Mouse (Mus musculus): ENCODE measurements around the gene Ube2o. TPM values are rescaled to one million over a fixed set of nuclear protein-coding genes. Genes with fewer than 3 reads are reported as not detected.
A peak's percentile ranks its signal among the peaks of the same experiment; 100 is the strongest.

Ube2o gene
- polyA plus RNA-seq, 1 experiment from 2014 or later, result 15.2 TPM

DNA sequence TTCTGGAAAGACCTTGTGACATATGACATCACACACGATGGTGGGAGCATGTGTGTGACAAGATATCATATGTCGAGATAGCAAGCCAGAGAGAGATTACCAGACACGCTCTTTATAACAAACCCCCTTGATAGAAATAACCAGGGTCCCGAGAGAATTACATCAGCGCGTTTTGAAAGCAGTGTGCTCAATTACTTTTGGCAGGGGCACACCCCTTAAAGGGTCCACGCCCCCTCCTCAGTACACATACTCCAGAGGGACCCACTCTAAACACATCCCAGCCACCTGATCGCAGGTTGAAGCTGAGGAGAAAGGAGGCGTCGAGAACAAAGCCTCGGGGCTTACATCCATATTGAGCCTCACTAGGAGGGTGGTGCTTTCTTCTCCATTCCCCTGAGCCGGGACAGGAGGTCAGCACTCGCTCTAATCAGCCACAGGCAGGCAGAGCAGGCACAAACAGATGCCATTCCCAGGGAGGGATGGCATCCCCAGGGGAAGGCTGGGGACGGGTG lies 7.8 kb upstream of the Ube2o start:
- H3K4me1 ChIP-seq (ENCODE audit: insufficient read depth), result peaks cover 10% of the 10 kb centered on the region
- no peak overlapping the region for H3K4me3 ChIP-seq (ENCODE audit: low read depth, low read length)
- H3K9ac ChIP-seq (replicated peaks), result no peak overlapping the region
- H3K27me3 ChIP-seq (ENCODE audit: insufficient read depth, low read length), result no peaks in the 10 kb centered on the region
- no peak for ATAC-seq
- no peaks in the 10 kb centered on the region for H3K36me3 ChIP-seq (replicated peaks; ENCODE audit: insufficient read depth, low read length)
- H3K27ac ChIP-seq (ENCODE audit: low read depth), result no peak overlapping the region
- H3K4me2 ChIP-seq (ENCODE audit: low read depth, low read length), result no peak overlapping the region
- H3K9me3 ChIP-seq (ENCODE audit: low read length), result no peaks in the 10 kb centered on the region
- WGBS (ENCODE audit: insufficient replicate concordance), result 34% methylated on average over 14 of the region's 14 CpGs
- no peak for DNase-seq
- TF ChIP-seq CTCF (IDR thresholded peaks at IDR 0.05; ENCODE audit: low read depth) (no peak), EP300 (IDR thresholded peaks at IDR 0.05; ENCODE audit: low read depth) (no peak)

- H3K36me3 ChIP-seq (replicated peaks; ENCODE audit: insufficient read depth, low read length), result no peaks in the 10 kb centered on the region
- ATAC-seq (peak; percentile 79), DNase-seq (peak; percentile 83)
- H3K27me3 ChIP-seq (ENCODE audit: insufficient read depth, low read length), result no peaks in the 10 kb centered on the region
- peaks cover 7% of the 10 kb centered on the region for H3K4me1 ChIP-seq (ENCODE audit: insufficient read depth)
- no peak overlapping the region for H3K9ac ChIP-seq (replicated peaks)
- 28% methylated on average over 23 of the region's 23 CpGs for WGBS (ENCODE audit: insufficient replicate concordance)
- TF ChIP-seq CTCF (IDR thresholded peaks at IDR 0.05; ENCODE audit: low read depth) (peak; percentile 98), EP300 (IDR thresholded peaks at IDR 0.05; ENCODE audit: low read depth) (no peak)
- H3K4me3 ChIP-seq (ENCODE audit: low read depth, low read length), result no peak overlapping the region
- no peak overlapping the region for H3K27ac ChIP-seq (ENCODE audit: low read depth)
- H3K9me3 ChIP-seq (ENCODE audit: low read length), result no peaks in the 10 kb centered on the region
- H3K4me2 ChIP-seq (ENCODE audit: low read depth, low read length), result no peak overlapping the region
Measured at GRCm38 (mm10) chr11:116586801-116587631, 5.8 kb upstream of the Ube2o start.

- Histone ChIP-seq H3K36me3 (replicated peaks; ENCODE audit: insufficient read depth, low read length) (no peaks in the 10 kb centered on the region), H3K9me3 (ENCODE audit: low read length) (no peaks in the 10 kb centered on the region), H3K9ac (replicated peaks) (no peak within 1 kb of the TSS), H3K27me3 (ENCODE audit: insufficient read depth, low read length) (no peaks in the 10 kb centered on the region), H3K4me2 (ENCODE audit: low read depth, low read length) (no peak within 1 kb of the TSS), H3K4me3 (ENCODE audit: low read depth, low read length) (no peak within 1 kb of the TSS), H3K4me1 (ENCODE audit: insufficient read depth) (peaks cover 7% of the 10 kb centered on the region), H3K27ac (ENCODE audit: low read depth) (no peak within 1 kb of the TSS)
- DNase-seq (no peak), ATAC-seq (no peak)
- WGBS (ENCODE audit: insufficient replicate concordance), result 72% methylated on average over 5 of the region's 5 CpGs
- no peak for TF ChIP-seq EP300 (IDR thresholded peaks at IDR 0.05; ENCODE audit: low read depth)
- no peak for TF ChIP-seq CTCF (IDR thresholded peaks at IDR 0.05; ENCODE audit: low read depth)
Measured at GRCm38 (mm10) chr11:116586310-116586709, 5.1 kb upstream of the Ube2o start, which contains the start of gene Aanat. Gene Aanat, plus strand, starts transcription at chr11:116586432.

DNA sequence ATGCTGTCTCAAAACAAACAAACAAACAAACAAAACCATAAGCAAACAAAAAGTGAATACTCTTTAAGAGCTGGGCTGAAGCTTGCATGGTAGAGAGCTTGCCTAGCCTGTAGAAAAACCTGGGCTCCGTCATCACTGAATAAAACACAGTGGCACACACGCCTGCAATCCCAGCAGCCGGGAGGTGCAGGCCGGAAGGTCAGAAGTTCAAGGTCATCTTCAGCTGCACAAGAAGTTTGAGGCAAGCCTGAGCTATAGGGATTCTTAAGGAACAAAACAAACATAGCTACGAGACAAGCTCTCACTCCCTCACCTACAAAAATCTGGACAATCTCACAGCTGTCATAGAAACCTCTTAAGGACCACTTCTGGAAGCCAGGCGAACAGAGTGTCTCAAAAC lies 4.4 kb upstream of the Ube2o start:
- TF ChIP-seq CTCF (IDR thresholded peaks at IDR 0.05; ENCODE audit: low read depth), result no peak
- TF ChIP-seq EP300 (IDR thresholded peaks at IDR 0.05; ENCODE audit: low read depth), result no peak
- H3K4me2 ChIP-seq (ENCODE audit: low read depth, low read length), result no peak overlapping the region
- peaks cover 8% of the 10 kb centered on the region for H3K4me1 ChIP-seq (ENCODE audit: insufficient read depth)
- H3K27me3 ChIP-seq (ENCODE audit: insufficient read depth, low read length), result no peaks in the 10 kb centered on the region
- ATAC-seq (no peak), DNase-seq (no peak)
- no peak overlapping the region for H3K9ac ChIP-seq (replicated peaks)
- 72% methylated on average over 6 of the region's 6 CpGs for WGBS (ENCODE audit: insufficient replicate concordance)
- H3K27ac ChIP-seq (ENCODE audit: low read depth), result no peak overlapping the region
- H3K9me3 ChIP-seq (ENCODE audit: low read length), result no peaks in the 10 kb centered on the region
- no peak overlapping the region for H3K4me3 ChIP-seq (ENCODE audit: low read depth, low read length)
- no peaks in the 10 kb centered on the region for H3K36me3 ChIP-seq (replicated peaks; ENCODE audit: insufficient read depth, low read length)

DNA sequence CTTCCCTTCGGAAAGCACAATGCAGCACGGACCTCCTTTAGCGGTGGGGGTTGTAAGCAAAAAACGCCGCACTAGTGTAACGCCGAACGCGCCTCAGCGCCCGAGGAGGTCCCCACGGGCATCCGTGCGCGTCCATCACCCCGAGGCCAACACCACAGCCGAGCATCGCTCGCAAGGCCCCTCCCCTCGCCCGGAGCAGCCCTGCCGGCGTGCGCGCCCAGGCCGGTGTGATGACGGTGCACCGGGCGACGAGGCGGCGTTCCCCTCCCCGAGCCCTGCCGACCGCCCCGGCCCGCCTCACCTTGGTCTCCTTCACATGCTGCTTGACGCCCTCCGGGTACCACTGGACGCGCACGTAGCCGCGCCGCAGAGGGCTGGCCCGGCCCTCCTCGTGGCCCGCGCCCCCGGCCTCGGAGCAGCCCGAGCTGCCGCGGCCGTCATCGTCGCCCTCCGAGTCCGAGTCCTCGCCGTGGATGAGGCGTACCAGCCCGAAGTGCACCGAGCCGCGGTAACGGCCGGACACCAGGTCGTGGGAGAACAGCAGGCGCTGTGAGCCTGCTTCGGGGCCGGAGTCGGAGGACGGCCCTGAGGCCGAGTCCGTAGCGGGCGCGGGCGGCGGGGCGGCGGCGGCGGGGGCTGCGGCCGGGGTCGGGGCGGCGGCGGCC lies 404 bp downstream of the Ube2o start:
- under 1% methylated on average over 62 of the region's 91 CpGs for WGBS (ENCODE audit: insufficient replicate concordance)
- TF ChIP-seq CTCF (IDR thresholded peaks at IDR 0.05; ENCODE audit: low read depth) (no peak), EP300 (IDR thresholded peaks at IDR 0.05; ENCODE audit: low read depth) (no peak)
- Histone ChIP-seq H3K4me3 (ENCODE audit: low read depth, low read length) (peak overlapping the region; percentile 80), H3K9ac (replicated peaks) (peak overlapping the region; percentile 90), H3K9me3 (ENCODE audit: low read length) (no peaks in the 10 kb centered on the region), H3K4me2 (ENCODE audit: low read depth, low read length) (peak overlapping the region; percentile 89), H3K27me3 (ENCODE audit: insufficient read depth, low read length) (no peaks in the 10 kb centered on the region), H3K27ac (ENCODE audit: low read depth) (peak overlapping the region; percentile 91), H3K4me1 (ENCODE audit: insufficient read depth) (peaks cover 20% of the 10 kb centered on the region), H3K36me3 (replicated peaks; ENCODE audit: insufficient read depth, low read length) (peaks cover 9% of the 10 kb centered on the region; the same call in 1 of the 2 replicates)
- peak; percentile 71 for ATAC-seq
- DNase-seq, result peak; percentile 77

GRCm38 (mm10) chr11:116580031-116580652 lies 1.1 kb downstream of the Ube2o start:
- Histone ChIP-seq H3K27ac (ENCODE audit: low read depth) (peak overlapping the region; percentile 91), H3K4me3 (ENCODE audit: low read depth, low read length) (peak overlapping the region; percentile 80), H3K9me3 (ENCODE audit: low read length) (no peaks in the 10 kb centered on the region), H3K4me2 (ENCODE audit: low read depth, low read length) (peak overlapping the region; percentile 89), H3K27me3 (ENCODE audit: insufficient read depth, low read length) (no peaks in the 10 kb centered on the region), H3K9ac (replicated peaks) (peak overlapping the region; percentile 90), H3K4me1 (ENCODE audit: insufficient read depth) (peaks cover 25% of the 10 kb centered on the region), H3K36me3 (replicated peaks; ENCODE audit: insufficient read depth, low read length) (peaks cover 9% of the 10 kb centered on the region; the same call in 1 of the 2 replicates)
- WGBS (ENCODE audit: insufficient replicate concordance), result 22% methylated on average over 10 of the region's 10 CpGs
- TF ChIP-seq EP300 (IDR thresholded peaks at IDR 0.05; ENCODE audit: low read depth) (peak; percentile 90), CTCF (IDR thresholded peaks at IDR 0.05; ENCODE audit: low read depth) (no peak)
- DNase-seq (no peak), ATAC-seq (peak; percentile 63)
